Mouse (Mus musculus): Measurements from ENCODE around the gene Rbms3. TPM values are rescaled to one million over a fixed set of nuclear protein-coding genes. Genes with fewer than 3 reads are reported as not detected.

Gene Rbms3
- total and polyA plus RNA-seq, 2 experiments from 2014 or later, result 56.3 to 77.9 TPM

DNA sequence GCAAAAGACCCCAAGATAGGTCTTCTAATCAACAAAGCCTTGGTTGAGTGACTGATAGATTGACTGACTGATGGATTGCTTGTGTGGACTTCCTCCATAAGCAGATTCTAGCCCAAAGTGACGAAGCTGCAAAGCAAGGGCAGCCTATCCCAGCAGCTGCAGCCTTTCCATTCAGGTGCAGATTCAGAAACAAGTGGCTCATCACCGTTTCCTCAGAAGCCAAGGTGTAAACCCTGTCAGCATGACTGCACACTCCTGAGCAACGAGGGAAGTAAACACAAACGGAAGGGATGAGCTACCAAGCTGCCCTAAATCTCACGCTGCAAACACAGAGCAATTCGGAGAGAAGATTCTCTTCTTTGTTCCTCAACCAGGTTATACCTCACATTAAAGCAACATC lies 639.4 kb downstream of the Rbms3 start:
- no peaks in the 10 kb centered on the region for H3K27me3 ChIP-seq (ENCODE audit: insufficient read depth, low read length)
- no peaks in the 10 kb centered on the region for H3K36me3 ChIP-seq (ENCODE audit: insufficient read depth, low read length)
- no peak overlapping the region for H3K4me2 ChIP-seq (ENCODE audit: low read depth, low read length)
- ATAC-seq (no peak), DNase-seq (ENCODE audit: low spot score) (no peak)
- no peak for TF ChIP-seq CTCF (IDR thresholded peaks at IDR 0.05; ENCODE audit: low read depth)
- no peak overlapping the region for H3K4me3 ChIP-seq (ENCODE audit: low read length)
- no peaks in the 10 kb centered on the region for H3K4me1 ChIP-seq (ENCODE audit: insufficient read depth, low read length)
- no peak overlapping the region; the same call in 1 of the 2 replicates for H3K27ac ChIP-seq
- WGBS, result 68% methylated on average over 6 of the region's 6 CpGs
- no peaks in the 10 kb centered on the region for H3K9me3 ChIP-seq (ENCODE audit: low read length)
- H3K9ac ChIP-seq (replicated peaks; ENCODE audit: low read length), result no peak overlapping the region

DNA sequence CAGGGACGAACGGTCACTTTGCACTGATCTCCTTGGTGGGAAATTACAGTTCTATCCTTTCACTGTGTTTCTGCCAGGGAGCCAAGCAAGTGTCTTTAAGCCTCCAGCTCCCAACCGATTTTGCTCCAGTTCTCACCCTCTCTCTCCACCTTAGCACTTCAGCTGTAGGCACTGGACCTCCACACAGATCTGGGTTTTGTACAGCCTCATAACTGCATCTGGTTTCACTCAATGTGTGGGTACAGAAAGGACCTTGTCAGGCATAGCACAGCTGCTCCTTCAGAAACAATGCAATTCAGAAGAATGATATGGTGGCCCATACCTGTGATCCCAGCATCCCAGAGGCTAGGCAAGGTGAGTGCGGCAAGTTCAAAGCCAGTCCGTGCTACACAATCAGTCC lies 648.9 kb downstream of the Rbms3 start:
- H3K27ac ChIP-seq, result no peak overlapping the region; the same call in 1 of the 2 replicates
- no peaks in the 10 kb centered on the region for H3K4me1 ChIP-seq (ENCODE audit: insufficient read depth, low read length)
- 68% methylated on average over 5 of the region's 5 CpGs for whole genome bisulfite sequencing
- no peak overlapping the region for H3K4me3 ChIP-seq (ENCODE audit: low read length)
- no peaks in the 10 kb centered on the region for H3K27me3 ChIP-seq (ENCODE audit: insufficient read depth, low read length)
- ATAC-seq, result no peak
- H3K9me3 ChIP-seq (ENCODE audit: low read length), result no peaks in the 10 kb centered on the region
- H3K36me3 ChIP-seq (ENCODE audit: insufficient read depth, low read length), result no peaks in the 10 kb centered on the region
- no peak overlapping the region for H3K9ac ChIP-seq (replicated peaks; ENCODE audit: low read length)
- no peak overlapping the region for H3K4me2 ChIP-seq (ENCODE audit: low read depth, low read length)
- TF ChIP-seq CTCF (IDR thresholded peaks at IDR 0.05; ENCODE audit: low read depth), result no peak
- no peak for DNase-seq (ENCODE audit: low spot score)

DNA sequence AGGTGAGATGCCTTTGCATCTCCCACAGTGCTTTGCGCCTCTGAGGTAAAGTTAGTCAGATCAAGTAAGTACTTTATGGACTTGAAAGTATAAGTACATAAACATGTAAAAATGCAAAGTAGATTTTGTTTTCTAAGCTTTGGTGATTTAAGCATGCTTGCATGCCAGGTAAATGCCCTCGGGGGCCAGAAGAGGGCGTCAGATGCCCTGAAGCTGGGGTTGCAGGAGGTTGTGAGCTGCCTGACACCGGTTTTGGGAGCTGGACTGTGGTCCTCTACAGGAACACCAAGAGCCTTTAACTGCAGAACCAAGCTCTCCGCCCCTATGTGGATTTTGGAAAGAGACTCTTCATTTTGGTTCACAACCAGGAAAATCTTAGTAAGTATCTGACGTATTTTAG lies 652.3 kb downstream of the Rbms3 start:
- ATAC-seq (no peak), DNase-seq (ENCODE audit: low spot score) (no peak)
- Histone ChIP-seq H3K36me3 (ENCODE audit: insufficient read depth, low read length) (no peaks in the 10 kb centered on the region), H3K9ac (replicated peaks; ENCODE audit: low read length) (no peak overlapping the region), H3K4me1 (ENCODE audit: insufficient read depth, low read length) (no peaks in the 10 kb centered on the region), H3K4me3 (ENCODE audit: low read length) (no peak overlapping the region), H3K9me3 (ENCODE audit: low read length) (no peaks in the 10 kb centered on the region), H3K27me3 (ENCODE audit: insufficient read depth, low read length) (no peaks in the 10 kb centered on the region), H3K27ac (no peak overlapping the region), H3K4me2 (ENCODE audit: low read depth, low read length) (no peak overlapping the region)
- 89% methylated on average over 6 of the region's 6 CpGs for WGBS
- TF ChIP-seq CTCF (IDR thresholded peaks at IDR 0.05; ENCODE audit: low read depth), result peak; percentile 11; the same call in 1 of the 2 replicates

DNA sequence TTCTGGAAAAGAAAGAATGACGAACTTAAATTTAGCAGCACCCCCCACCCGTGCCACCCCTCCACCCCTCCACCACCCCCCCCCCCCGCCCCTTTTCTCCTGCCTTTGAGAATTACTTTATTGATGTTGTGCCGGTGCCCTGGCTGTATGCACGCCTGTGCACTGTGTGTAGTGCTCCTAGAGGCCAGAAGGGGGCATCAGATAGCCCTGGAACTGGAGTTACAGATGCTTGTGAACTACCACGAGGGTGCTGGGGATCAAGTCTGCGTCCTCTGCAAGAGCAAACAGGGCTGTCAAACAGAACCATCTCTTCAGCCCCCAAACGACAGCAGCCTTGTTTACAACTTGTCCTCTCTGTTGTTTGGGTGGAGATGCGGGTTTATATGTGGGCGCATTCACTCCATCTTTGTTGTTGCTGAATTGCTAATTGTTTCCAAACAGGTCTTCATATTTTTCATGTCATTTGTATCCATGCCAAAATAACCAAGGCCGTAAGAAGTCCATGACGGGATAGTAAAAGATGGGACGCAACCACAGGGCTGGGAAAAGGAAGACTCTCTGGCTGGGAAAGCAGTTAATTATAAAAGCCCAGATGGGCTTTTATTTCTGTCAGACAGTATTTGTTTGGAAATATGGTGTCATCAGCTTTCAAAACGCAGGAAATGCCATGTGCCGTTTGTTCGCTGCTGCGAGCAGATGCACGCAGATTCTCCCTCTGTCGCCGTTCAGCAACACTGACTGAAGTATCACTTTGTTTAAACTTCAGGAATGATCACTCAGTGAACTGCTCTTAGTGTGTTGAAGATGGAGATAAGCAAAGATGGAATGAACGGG lies 652.9 kb downstream of the Rbms3 start:
- peak; percentile 28; the same call in 1 of the 2 replicates for TF ChIP-seq CTCF (IDR thresholded peaks at IDR 0.05; ENCODE audit: low read depth)

DNA sequence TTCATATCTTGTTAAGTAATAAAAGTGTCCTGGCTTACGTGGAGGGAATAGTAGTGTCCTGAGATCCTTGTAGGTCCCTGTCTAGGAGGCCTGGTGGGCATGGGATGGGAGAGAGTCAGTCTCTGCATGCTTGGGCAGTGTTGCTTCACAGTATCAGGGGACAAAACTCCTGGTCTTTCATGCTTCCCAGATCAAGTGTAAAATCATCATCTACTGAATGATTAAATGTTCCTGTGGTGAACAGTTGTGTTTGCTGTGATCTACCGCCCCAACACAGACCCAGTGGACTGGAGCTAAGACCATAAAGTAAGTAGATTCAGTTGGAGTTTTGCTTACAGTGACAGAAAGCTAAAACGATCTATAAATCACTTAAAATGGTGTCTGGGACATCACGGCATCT lies 654.4 kb downstream of the Rbms3 start:
- TF ChIP-seq CTCF (IDR thresholded peaks at IDR 0.05; ENCODE audit: low read depth), result no peak
- Histone ChIP-seq H3K4me2 (ENCODE audit: low read depth, low read length) (no peak overlapping the region), H3K9me3 (ENCODE audit: low read length) (no peaks in the 10 kb centered on the region), H3K27me3 (ENCODE audit: insufficient read depth, low read length) (no peaks in the 10 kb centered on the region), H3K9ac (replicated peaks; ENCODE audit: low read length) (no peak overlapping the region), H3K36me3 (ENCODE audit: insufficient read depth, low read length) (no peaks in the 10 kb centered on the region), H3K4me3 (ENCODE audit: low read length) (no peak overlapping the region), H3K4me1 (ENCODE audit: insufficient read depth, low read length) (no peaks in the 10 kb centered on the region), H3K27ac (no peak overlapping the region)
- WGBS, result 90% methylated on average over 4 of the region's 4 CpGs
- ATAC-seq (no peak), DNase-seq (ENCODE audit: low spot score) (no peak)

More for the DNA sequence above, 652.9 kb downstream of the Rbms3 start:
- Histone ChIP-seq H3K36me3 (ENCODE audit: insufficient read depth, low read length) (no peaks in the 10 kb centered on the region), H3K9me3 (ENCODE audit: low read length) (no peaks in the 10 kb centered on the region), H3K4me3 (ENCODE audit: low read length) (no peak overlapping the region), H3K27me3 (ENCODE audit: insufficient read depth, low read length) (no peaks in the 10 kb centered on the region), H3K4me1 (ENCODE audit: insufficient read depth, low read length) (no peaks in the 10 kb centered on the region), H3K9ac (replicated peaks; ENCODE audit: low read length) (no peak overlapping the region), H3K4me2 (ENCODE audit: low read depth, low read length) (no peak overlapping the region), H3K27ac (no peak overlapping the region)
- no peak for DNase-seq (ENCODE audit: low spot score)
- ATAC-seq, result no peak
- WGBS, result 82% methylated on average over 21 of the region's 21 CpGs

DNA sequence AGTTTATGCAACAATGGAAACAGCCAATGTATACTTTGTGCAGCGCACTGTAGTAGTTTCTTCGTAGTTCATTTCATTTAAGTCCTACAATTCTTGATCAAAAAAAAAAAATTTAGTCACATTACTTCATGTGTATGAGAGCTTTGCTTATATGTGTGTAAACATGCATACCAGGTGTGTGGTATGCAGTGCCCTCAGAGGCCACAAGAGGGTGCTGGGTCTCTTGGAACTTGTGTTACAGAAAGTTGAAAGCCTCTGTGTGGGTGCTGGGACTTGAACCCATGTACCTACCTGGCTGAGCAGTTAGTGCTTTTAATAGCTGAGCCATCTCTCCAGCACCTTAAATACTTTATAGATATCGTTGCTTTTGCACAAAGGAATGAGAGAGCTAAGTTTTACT lies 655.6 kb downstream of the Rbms3 start:
- no peak for DNase-seq (ENCODE audit: low spot score)
- no peaks in the 10 kb centered on the region for H3K36me3 ChIP-seq (ENCODE audit: insufficient read depth, low read length)
- no peak for ATAC-seq
- no peaks in the 10 kb centered on the region for H3K27me3 ChIP-seq (ENCODE audit: insufficient read depth, low read length)
- WGBS, result 95% methylated on average over 3 of the region's 3 CpGs
- H3K9me3 ChIP-seq (ENCODE audit: low read length), result no peaks in the 10 kb centered on the region
- peak; percentile 47 for TF ChIP-seq CTCF (IDR thresholded peaks at IDR 0.05; ENCODE audit: low read depth)
- no peak overlapping the region for H3K27ac ChIP-seq
- H3K4me1 ChIP-seq (ENCODE audit: insufficient read depth, low read length), result no peaks in the 10 kb centered on the region
- H3K4me3 ChIP-seq (ENCODE audit: low read length), result no peak overlapping the region
- H3K9ac ChIP-seq (replicated peaks; ENCODE audit: low read length), result no peak overlapping the region
- no peak overlapping the region for H3K4me2 ChIP-seq (ENCODE audit: low read depth, low read length)

DNA sequence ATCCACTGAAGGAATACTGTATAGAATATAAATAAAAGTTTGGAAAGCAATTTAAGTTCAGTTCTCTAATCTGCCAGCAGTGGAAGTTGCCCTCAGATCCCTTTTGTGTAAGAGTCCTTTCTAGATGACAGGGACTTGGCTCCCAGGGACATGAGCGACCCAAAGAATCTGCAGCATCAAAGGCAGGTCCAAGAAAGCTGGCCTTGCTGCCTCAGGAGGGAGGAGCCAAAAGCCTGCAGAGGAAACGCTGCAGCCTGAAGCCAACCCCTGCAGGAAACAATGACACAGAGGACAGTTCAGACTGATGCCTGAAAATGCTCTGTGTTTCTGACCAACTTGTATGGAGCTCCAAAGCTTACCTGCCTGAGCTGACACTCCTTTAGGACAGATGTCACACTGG lies 656.1 kb downstream of the Rbms3 start:
- peak; percentile 49; the same call in 1 of the 2 replicates for ATAC-seq
- Histone ChIP-seq H3K9me3 (ENCODE audit: low read length) (no peaks in the 10 kb centered on the region), H3K4me1 (ENCODE audit: insufficient read depth, low read length) (no peaks in the 10 kb centered on the region), H3K4me3 (ENCODE audit: low read length) (no peak overlapping the region), H3K9ac (replicated peaks; ENCODE audit: low read length) (no peak overlapping the region), H3K27ac (no peak overlapping the region), H3K27me3 (ENCODE audit: insufficient read depth, low read length) (no peaks in the 10 kb centered on the region), H3K36me3 (ENCODE audit: insufficient read depth, low read length) (no peaks in the 10 kb centered on the region), H3K4me2 (ENCODE audit: low read depth, low read length) (no peak overlapping the region)
- peak; percentile 27 for DNase-seq (ENCODE audit: low spot score)
- 29% methylated on average over 2 of the region's 2 CpGs for WGBS
- TF ChIP-seq CTCF (IDR thresholded peaks at IDR 0.05; ENCODE audit: low read depth), result no peak
